Mouse (Mus musculus): ENCODE measurements around the gene Sfn.

DNA sequence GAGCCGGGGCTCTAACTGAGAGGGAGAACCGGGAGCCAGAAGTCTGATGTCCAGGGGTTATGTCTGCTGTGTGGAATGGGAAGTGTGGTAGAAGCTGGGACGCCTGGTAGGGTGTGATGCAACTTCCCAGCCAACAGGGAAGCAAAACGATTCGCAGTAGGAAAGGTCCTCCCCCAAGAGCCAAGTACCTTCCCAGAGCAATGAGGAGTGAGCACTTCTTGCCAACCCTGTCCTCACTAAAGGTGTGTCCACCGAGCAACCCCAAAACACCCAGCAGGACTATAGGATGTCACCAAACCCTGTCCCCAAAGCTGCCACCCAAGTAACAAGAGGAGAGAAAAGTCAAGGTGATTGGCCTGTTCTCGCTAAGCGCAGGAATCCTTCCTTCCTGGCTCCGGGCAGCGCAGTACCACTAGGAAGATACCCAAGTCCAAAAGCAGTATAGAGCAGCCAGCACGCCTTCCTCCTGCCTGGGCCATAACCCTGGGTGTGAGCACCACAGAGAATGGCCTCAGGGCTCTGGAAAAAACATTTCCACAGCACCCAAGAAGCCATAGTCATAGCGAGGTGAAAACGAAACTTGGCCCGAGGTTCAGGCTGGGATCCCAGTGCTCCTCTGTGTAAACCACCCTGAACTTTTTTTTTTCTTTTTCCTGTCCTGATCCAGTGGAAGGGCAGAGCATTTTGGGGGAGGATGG, 29.3 kb upstream of the Sfn start:
- TF ChIP-seq CTCF (conservative IDR thresholded peaks at IDR 0.05; ENCODE audit: insufficient read depth, insufficient read length, low read depth, low read length) (no peak), POLR2A (IDR thresholded peaks at IDR 0.05; ENCODE audit: low read depth, low read length) (no peak)

Data from kidney, adult 2 months (tissue).